Mouse (Mus musculus): ENCODE measurements around the gene Hdac2. TPM values are rescaled to one million over a fixed set of nuclear protein-coding genes. Genes with fewer than 3 reads are reported as not detected.

The Hdac2 gene
- polyA plus RNA-seq, 1 experiment from 2014 or later, result 327 TPM

DNA sequence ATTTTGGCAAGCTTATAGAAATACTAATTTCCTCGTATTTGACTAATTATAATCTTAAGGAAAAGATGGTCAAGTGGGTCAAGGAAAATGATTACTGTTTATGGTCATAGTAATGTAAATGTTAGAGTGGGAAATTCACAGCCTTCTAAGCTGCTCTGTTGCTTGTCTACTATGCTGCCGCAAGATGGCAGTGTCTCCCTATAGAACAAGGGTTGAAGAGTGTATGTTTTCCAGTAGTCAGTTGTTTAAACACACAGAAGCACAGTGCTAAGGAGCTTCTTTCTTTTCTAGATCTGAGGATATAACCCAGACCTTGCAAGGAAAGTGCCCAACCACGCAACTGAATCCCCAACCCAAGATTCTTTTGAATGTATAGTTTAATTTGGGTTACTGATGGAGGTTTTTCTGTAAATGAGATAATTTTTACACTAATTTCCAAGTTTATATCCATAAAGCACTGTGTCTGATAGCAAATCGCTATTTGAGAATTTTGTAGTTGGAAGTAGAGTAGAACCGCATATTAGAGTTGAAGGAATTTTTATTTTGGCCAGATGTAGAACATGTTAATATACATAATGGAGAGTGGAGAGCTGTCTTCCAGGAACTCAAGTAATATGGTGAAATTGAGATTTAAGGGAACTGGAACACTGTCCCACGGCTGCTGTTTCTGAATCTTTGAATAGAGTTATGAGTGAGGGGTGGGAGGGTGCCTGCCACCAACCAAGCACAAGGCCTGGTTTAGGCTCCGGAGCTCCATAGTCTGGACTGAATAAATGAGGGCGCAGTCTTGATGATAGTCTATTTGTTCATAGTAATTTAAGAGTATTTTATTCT is 40.1 kb downstream of the Hdac2 start:
- H3K27ac ChIP-seq, result no peak overlapping the region
- H3K4me3 ChIP-seq, result no peak overlapping the region
- no peaks in the 10 kb centered on the region for H3K27me3 ChIP-seq (ENCODE audit: low read depth, poor library complexity, severe bottlenecking)
- H3K4me1 ChIP-seq, result no peaks in the 10 kb centered on the region
- 56% methylated on average over 8 of the region's 8 CpGs for WGBS
- H3K9me3 ChIP-seq (replicated peaks), result no peaks in the 10 kb centered on the region
- H3K36me3 ChIP-seq, result no peaks in the 10 kb centered on the region
- peak; percentile 76 for DNase-seq (ENCODE audit: low spot score)

GRCm38 (mm10) chr10:37015729-37016128 is 41.4 kb downstream of the Hdac2 start:
- Histone ChIP-seq H3K9me3 (replicated peaks) (no peaks in the 10 kb centered on the region), H3K27ac (no peak overlapping the region), H3K27me3 (ENCODE audit: low read depth, poor library complexity, severe bottlenecking) (no peaks in the 10 kb centered on the region), H3K4me3 (no peak overlapping the region), H3K36me3 (no peaks in the 10 kb centered on the region), H3K4me1 (no peaks in the 10 kb centered on the region)
- no peak for DNase-seq (ENCODE audit: low spot score)
- WGBS, result 60% methylated on average over 2 of the region's 2 CpGs

GRCm38 (mm10) chr10:37016200-37016599 is 41.9 kb downstream of the Hdac2 start:
- 85% methylated on average over 2 of the region's 2 CpGs for WGBS
- no peaks in the 10 kb centered on the region for H3K9me3 ChIP-seq (replicated peaks)
- DNase-seq (ENCODE audit: low spot score), result no peak

DNA sequence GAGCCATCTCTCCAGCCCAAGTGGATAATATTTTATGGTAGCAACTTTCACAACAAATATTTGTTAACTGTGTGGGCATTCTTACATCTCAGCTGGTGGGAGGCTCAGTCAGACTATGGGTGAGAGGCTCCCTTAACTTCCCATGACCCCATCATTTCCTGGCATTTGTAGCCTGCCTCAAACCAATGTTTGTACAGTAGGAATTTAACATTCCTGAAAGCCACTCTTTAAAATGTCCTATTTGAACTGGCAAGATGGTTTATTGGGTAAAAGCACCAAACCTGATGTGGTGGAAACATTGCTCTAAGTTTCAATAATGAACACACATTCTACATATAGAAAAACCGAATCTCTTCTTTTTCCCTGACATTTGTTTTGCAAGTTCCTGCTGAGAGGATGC is 50.0 kb downstream of the Hdac2 start:
- 83% methylated on average over 1 of the region's 1 CpGs for WGBS
- Histone ChIP-seq H3K4me1 (peaks cover 4% of the 10 kb centered on the region; the same call in 1 of the 2 replicates), H3K36me3 (no peaks in the 10 kb centered on the region), H3K27me3 (ENCODE audit: low read depth, poor library complexity, severe bottlenecking) (no peaks in the 10 kb centered on the region), H3K27ac (no peak overlapping the region), H3K4me3 (no peak overlapping the region), H3K9me3 (replicated peaks) (no peaks in the 10 kb centered on the region)
- no peak for DNase-seq (ENCODE audit: low spot score)

More at GRCm38 (mm10) chr10:37016200-37016599, 41.9 kb downstream of the Hdac2 start:
- Histone ChIP-seq H3K27ac (no peak overlapping the region), H3K36me3 (no peaks in the 10 kb centered on the region), H3K27me3 (ENCODE audit: low read depth, poor library complexity, severe bottlenecking) (no peaks in the 10 kb centered on the region), H3K4me3 (no peak overlapping the region), H3K4me1 (no peaks in the 10 kb centered on the region)

DNA sequence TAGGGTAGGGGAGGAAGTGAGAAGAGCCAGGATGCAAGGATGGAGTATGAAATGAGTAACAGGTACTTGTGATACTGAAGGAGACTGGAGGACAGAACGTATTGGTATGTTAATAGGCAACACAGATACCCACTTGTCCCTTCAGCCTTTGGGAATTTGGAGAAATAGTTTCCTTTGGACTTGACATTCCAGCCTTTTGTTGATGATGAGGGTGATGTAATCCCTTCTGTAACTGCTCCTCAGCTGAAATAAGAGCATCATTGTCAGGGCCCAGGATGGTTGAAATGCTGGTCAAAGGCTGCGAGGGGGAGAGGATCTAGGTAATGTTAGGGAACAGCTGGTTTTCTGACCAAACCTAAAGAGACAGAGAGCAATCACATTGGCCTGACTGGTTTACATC is 54.3 kb downstream of the Hdac2 start:
- H3K4me1 ChIP-seq, result peaks cover 4% of the 10 kb centered on the region; the same call in 1 of the 2 replicates
- 92% methylated on average over 2 of the region's 2 CpGs for WGBS
- H3K36me3 ChIP-seq, result no peaks in the 10 kb centered on the region
- no peak overlapping the region for H3K27ac ChIP-seq
- no peak for DNase-seq (ENCODE audit: low spot score)
- no peaks in the 10 kb centered on the region for H3K9me3 ChIP-seq (replicated peaks)
- no peak overlapping the region for H3K4me3 ChIP-seq
- H3K27me3 ChIP-seq (ENCODE audit: low read depth, poor library complexity, severe bottlenecking), result no peaks in the 10 kb centered on the region

DNA sequence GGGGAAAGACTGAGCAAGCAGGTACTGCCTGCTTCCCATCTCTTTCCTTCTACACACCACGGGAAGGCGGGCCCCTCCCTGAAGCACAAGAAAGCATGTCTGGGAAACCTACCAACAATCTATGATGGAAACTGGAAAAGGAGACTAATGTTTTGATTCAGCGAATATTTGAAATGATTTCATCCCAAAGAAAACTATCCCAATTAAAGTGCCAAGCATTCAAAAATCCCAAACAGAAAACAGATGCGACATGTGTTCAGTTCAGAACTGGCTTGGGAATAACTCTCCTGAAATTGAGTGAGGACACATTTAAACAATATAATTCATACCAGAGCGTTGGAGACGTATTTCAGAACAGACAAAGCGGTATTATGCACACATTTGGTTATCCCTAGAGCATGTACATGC is 60.8 kb downstream of the Hdac2 start:
- H3K27me3 ChIP-seq (ENCODE audit: low read depth, poor library complexity, severe bottlenecking), result no peaks in the 10 kb centered on the region
- no peak for DNase-seq (ENCODE audit: low spot score)
- no peaks in the 10 kb centered on the region for H3K9me3 ChIP-seq (replicated peaks)
- 75% methylated on average over 7 of the region's 7 CpGs for WGBS
- no peak overlapping the region for H3K27ac ChIP-seq
- no peaks in the 10 kb centered on the region for H3K4me1 ChIP-seq
- H3K4me3 ChIP-seq, result no peak overlapping the region
- no peaks in the 10 kb centered on the region for H3K36me3 ChIP-seq

- no peak overlapping the region for H3K4me3 ChIP-seq
- H3K4me1 ChIP-seq, result no peaks in the 10 kb centered on the region
- H3K36me3 ChIP-seq, result no peaks in the 10 kb centered on the region
- H3K27me3 ChIP-seq (ENCODE audit: low read depth, poor library complexity, severe bottlenecking), result no peaks in the 10 kb centered on the region
- no peaks in the 10 kb centered on the region for H3K9me3 ChIP-seq (replicated peaks)
- DNase-seq (ENCODE audit: low spot score), result no peak
- 91% methylated on average over 8 of the region's 8 CpGs for WGBS
- H3K27ac ChIP-seq, result no peak overlapping the region
These were observed 73.3 kb downstream of the Hdac2 start for GRCm38 (mm10) chr10:37047661-37048098.

Other genes with a start within 250 kb of the Hdac2 start
- gene Marcks, start 164.4 kb downstream of the Hdac2 start, polyA plus RNA-seq (2016; fragmentation: Nextera tagmentation; extraction: Ambion mirVana), result 94.6 and 115 TPM in 2 replicates